Mouse (Mus musculus): ENCODE data around the gene Zfp142. TPM values are rescaled to one million over a fixed set of nuclear protein-coding genes. Genes with fewer than 3 reads are reported as not detected.

Gene Zfp142
- total RNA-seq (2023; ENCODE audit: inconsistent age), result 43.3 to 47.0 TPM (median 45.1 TPM) in 4 replicates

GRCm38 (mm10) chr1:74587773-74588445 lies at the start of gene Zfp142, which contains the start of gene Bcs1l:
TSS of gene Zfp142 (minus strand) at chr1:74588246.
TSS of gene Bcs1l (plus strand) at chr1:74588289.

GRCm38 (mm10) chr1:74601267-74601962 lies 13.4 kb upstream of the Zfp142 start, which contains the start of the genes Rnf25 and Stk36:
TSS of gene Rnf25 (minus strand) at chr1:74601397.
TSS of gene Stk36 (plus strand) at chr1:74601445.

GRCm38 (mm10) chr1:74544184-74544583 lies 43.9 kb downstream of the Zfp142 start, which contains the start of gene Usp37:
TSS of gene Usp37 (minus strand) at chr1:74544284.

DNA sequence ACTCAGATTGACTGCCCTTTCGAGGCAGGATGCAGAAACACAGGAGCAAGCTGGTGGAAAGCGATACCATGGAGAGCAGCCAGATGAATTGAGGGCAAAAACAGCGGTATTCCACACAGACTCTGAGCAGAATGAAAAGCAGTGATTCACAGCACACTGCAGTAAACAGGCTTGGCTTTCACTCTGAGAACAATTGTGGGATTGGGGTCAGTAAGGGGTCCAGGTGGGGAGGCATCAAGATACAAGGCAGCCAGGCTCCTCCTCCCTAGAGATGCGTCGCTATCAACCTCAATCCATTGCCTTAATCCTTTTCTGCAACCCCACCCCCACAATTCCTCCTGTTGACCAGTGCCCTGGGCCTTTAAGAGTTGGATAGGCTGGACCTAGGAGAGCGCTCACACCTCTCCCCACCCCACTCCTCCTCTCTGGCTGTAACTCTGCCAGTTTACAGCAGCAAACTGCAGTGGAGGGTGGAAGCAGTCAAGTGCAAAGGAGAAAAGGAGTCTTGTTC lies 45.5 kb downstream of the Zfp142 start, which contains the start of gene Plcd4:
Gene Plcd4 (plus strand): TSS at position 438 of the 511 bp plus-strand sequence.

Other genes with a start within 250 kb of the Zfp142 start
- gene Catip, start 226.1 kb downstream of the Zfp142 start, total RNA-seq (2023; ENCODE audit: inconsistent age), result not detected in 4 replicates
- gene Slc11a1, start 213.1 kb downstream of the Zfp142 start, total RNA-seq (2023; ENCODE audit: inconsistent age), result 4.9 to 8.1 TPM (median 5.6 TPM) in 4 replicates
- gene Ctdsp1, start 196.7 kb downstream of the Zfp142 start, total RNA-seq (2023; ENCODE audit: inconsistent age), result 105 to 110 TPM (median 108 TPM) in 4 replicates
- 0.32 to 0.54 TPM in 2 of 4 replicates, not detected in the others for gene Vil1, start 178.9 kb downstream of the Zfp142 start, total RNA-seq (2023; ENCODE audit: inconsistent age)
- 27.1 to 30.2 TPM (median 28.5 TPM) in 4 replicates for gene Cnot9, start 82.2 kb downstream of the Zfp142 start, total RNA-seq (2023; ENCODE audit: inconsistent age)
- 0.64 to 0.81 TPM in 2 of 4 replicates, not detected in the others for gene Plcd4, start 45.4 kb downstream of the Zfp142 start, total RNA-seq (2023; ENCODE audit: inconsistent age)
- gene Usp37, start 44.0 kb downstream of the Zfp142 start, total RNA-seq (2023; ENCODE audit: inconsistent age), result 29.9 to 43.8 TPM (median 37.0 TPM) in 4 replicates
- gene Bcs1l, start within 50 bp of the Zfp142 start, total RNA-seq (2023; ENCODE audit: inconsistent age), result 8.0 to 9.6 TPM (median 8.6 TPM) in 4 replicates
- 56.0 to 65.0 TPM (median 61.9 TPM) in 4 replicates for gene Rnf25, start 13.2 kb upstream of the Zfp142 start, total RNA-seq (2023; ENCODE audit: inconsistent age)
- 0.39 to 1.3 TPM (median 1.3 TPM) in 3 of 4 replicates, not detected in the other for gene Stk36, start 13.2 kb upstream of the Zfp142 start, total RNA-seq (2023; ENCODE audit: inconsistent age)
- 43.9 to 51.5 TPM (median 45.4 TPM) in 4 replicates for gene Ttll4, start 73.5 kb upstream of the Zfp142 start, total RNA-seq (2023; ENCODE audit: inconsistent age)
- gene Cyp27a1, start 125.3 kb upstream of the Zfp142 start, total RNA-seq (2023; ENCODE audit: inconsistent age), result 11.3 to 15.0 TPM (median 12.6 TPM) in 4 replicates
- gene Prkag3, start 161.0 kb upstream of the Zfp142 start, total RNA-seq (2023; ENCODE audit: inconsistent age), result 0.29 TPM in 1 of 4 replicates, not detected in the others
- 0.48 TPM in 1 of 4 replicates, not detected in the others for gene Wnt6, start 183.6 kb upstream of the Zfp142 start, total RNA-seq (2023; ENCODE audit: inconsistent age)
- gene Wnt10a, start 203.3 kb upstream of the Zfp142 start, total RNA-seq (2023; ENCODE audit: inconsistent age), result 1.8 to 4.4 TPM (median 2.2 TPM) in 4 replicates

Measured in B cell, adult (primary cell).